Mouse (Mus musculus) left cerebral cortex, postnatal 14 days (tissue): ENCODE measurements at regions not wholly inside any gene's neighbourhood (a gene's known extent, or its start where the extent isn't known, plus 50 kb on each side); places are given as distances from the start of the nearest gene placed in this dataset.

Experiments used
- DNase-seq, 2 experiments: peaks; one replicate each; pipeline ENCODE4 v3.0.0; 2021 to 2022; ENCODE audit warnings: low spot score in 2 of 2, mixed read lengths in 1 of 2
- intact Hi-C: fragments of 180-260 bp; cut with DNase I; formaldehyde crosslinking; loops from one replicate; pipeline ENCODE4 v1.15.1; 2025

DNA sequence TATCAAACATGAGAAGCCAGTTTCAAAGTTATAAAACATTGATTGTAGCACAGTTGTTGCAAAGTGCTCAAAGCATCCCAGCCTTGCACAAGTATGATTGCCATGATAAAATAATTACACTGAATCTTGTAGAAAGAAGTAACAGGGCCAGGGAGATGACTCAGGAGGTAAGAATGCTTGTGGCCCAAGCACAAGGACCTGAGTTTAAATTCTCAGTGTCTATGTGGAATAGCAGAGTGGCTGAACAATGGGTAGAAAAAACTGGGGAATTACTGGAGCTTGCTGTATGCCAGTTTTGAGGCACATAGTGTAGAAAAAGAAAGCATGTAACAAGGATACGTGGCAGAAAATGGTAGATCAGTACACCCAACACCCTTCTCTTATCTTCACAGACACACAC, 332.7 kb downstream of the Kcnj2 start:
- intact Hi-C loops: no loop called here
- DNase-seq: no peak

DNA sequence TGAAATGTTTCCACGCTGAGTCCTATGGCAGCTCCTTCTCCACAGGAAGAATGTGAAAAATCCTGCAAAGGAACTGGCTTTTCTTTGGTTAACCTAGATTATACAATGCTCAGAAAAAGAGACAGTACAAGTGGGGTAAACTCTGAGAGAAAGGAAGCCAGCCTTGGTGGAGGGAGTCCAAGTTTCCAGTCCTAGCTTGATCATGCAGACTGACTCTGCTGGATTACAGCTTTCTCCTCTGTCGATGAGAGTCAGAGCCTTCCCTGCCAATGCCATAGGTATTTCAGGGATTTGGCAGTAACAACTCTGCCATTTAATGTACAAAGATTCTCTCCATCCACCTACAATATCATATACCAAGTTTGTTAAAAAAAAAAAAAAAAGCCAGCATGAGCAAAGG, 343.3 kb downstream of the Kcnj2 start:
- intact Hi-C loops: no loop called here
- DNase-seq: peak in 1 of 2 experiments; percentile 8

DNA sequence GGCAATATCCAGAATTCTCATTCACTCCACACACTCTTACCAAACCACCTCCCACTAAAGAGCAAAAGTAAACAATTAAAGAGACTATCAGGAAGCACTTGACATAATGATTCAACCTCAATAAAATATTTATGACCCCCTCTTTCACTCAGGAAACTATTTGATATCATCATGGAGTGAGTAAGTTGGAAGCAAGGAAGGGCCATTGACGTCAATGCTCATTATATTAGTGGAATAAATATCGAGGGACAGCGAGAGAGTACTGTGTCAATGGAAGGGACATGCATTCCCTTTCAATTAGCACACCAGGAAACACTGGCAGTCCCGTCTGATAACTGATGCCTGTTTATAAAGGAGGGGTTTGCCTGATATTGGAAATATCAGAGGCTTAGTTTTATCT, 358.9 kb downstream of the Kcnj2 start:
- DNase-seq: no peak
- intact Hi-C loops: no loop called here

DNA sequence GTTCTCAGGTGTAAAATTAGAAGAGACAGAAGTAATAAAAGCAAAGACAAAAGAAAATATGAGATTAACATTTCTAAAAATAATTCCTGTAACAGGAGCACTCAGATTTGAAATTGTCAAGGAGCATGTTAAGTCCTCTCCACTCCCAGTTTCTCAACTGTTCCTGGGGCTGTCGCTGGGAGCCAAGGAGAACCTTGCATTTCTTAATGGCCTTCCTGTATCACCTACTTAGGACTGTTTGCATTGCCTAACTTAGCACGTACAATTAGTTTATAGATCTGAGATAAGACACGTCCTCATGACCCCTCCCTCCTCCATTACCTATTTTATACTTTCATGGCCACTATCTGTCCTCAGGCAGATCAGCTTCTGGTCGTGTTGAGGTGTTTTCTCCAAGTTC, 360.8 kb downstream of the Kcnj2 start:
- intact Hi-C loops: no loop called here
- no peak for DNase-seq

DNA sequence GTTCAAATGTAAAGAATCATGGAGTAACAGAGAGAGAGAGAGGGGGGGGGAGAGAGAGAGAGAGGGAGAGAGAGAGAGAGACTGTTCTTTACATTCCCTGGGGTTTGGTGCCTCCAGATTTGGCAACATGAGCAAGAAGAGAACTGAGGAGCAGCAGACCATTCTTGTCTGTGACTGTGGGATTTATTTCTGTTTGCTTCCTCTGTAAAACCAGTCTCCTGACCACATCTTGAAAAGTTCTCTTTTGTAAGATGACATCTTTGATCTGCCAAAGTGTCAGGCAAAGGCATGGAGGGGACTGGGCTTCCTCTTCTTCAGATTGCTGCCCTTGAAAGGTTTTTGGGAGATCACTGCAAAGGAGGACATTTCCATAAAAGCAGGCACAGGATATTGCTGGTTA, 376.3 kb downstream of the Kcnj2 start:
- no peak for DNase-seq
- intact Hi-C loops: loop anchor here (10.0 kb wide), 2 partner anchors 377 to 877 kb away; partner anchors contain the start of gene Kcnj2

DNA sequence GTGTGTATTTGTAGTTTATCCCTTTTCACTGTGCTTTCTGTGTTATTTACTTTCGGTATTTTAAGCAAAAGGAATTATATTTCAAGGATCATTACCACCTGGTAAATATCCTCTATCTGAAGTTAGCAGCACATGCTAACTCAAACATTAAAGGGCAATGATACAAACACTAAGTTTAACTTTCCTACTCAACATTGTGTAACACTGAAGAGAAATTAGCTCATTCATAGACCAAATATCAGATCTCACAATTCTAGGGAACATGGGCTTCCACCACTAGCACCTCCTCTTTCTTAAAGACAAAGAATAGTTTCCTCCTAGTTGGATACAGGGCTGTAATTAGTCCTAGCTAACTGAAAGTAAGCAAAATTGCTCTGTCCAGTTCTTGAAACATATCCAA, 377.4 kb downstream of the Kcnj2 start:
- intact Hi-C loops: loop anchor here (10.0 kb wide), 2 partner anchors 379 to 879 kb away; partner anchors contain the start of gene Kcnj2
- no peak for DNase-seq

DNA sequence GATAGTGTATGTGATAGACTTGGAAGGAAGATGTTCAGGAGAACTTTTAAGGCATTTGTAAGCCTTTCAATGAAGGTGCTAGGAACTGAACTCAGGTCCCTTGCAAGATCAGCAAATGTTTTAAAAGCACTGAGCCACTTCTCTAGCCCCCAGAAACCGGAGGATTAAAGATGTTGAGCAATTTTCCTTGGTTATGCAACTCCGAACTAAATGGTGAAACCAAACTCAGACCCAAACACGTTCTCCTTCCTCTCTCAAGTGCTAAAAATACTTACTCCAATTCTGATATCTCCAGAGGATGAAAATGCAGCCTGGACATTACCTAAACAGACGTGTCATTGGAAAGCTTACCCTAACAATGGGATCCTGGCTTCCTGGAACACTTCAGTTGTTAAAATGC, 378.8 kb downstream of the Kcnj2 start:
- DNase-seq: no peak
- intact Hi-C loops: loop anchor here (10.0 kb wide), 2 partner anchors 380 to 880 kb away; partner anchors contain the start of gene Kcnj2

DNA sequence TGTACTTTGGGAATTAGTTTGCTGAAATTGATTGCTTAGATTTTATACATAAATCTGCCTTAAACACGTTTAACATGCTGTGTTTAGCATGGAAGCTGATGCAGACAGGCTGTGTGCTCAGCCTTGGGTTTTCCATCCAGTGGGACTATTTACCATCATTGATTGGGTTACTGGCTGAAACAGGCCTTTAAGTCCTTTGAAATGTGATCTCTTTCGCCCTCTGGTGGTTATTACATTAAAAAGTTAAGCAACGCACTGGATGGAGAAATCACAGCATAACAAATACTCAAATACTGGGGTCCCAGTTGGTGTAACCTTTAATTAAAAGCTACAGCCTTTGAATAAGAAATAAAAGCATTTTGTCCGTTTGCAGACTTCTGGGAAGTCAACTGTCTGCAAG, 379.8 kb downstream of the Kcnj2 start:
- intact Hi-C loops: loop anchor here (10.0 kb wide), 2 partner anchors 381 to 881 kb away; partner anchors contain the start of gene Kcnj2
- DNase-seq: peak; percentile 19 to 26

DNA sequence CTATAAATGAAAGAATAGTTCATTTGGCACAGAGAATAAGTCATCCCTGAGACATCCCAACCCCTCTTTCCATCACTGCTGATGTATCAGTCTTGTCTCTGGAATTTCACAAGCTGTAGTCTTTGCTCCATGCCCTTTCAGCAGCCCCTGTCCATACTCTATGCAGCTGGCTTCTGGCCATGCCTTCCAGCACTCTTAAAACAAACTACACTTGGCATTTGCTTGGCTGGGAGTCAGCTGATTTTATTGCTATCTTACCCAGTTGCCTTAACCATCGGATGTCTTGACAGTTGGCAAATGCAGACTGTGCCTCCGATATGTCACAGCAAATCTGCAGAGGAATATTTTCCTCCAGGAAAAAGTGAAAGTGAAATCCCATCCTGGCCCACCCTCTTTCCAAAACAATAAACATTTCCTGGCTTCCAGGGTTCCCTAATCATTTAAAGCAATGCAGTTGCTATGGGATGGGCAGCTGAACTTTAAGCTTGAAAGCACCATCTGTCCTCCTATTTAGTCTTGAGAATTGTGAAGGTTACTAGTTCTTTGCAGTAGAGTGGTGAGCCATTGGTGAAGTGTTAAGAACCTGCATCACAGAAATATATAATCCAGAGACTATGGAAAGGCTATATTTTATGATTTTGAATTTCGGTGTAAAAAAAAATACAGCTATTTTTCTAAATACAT, 385.0 kb downstream of the Kcnj2 start:
- intact Hi-C loops: no loop called here
- peak in 1 of 2 experiments; percentile 10 for DNase-seq

DNA sequence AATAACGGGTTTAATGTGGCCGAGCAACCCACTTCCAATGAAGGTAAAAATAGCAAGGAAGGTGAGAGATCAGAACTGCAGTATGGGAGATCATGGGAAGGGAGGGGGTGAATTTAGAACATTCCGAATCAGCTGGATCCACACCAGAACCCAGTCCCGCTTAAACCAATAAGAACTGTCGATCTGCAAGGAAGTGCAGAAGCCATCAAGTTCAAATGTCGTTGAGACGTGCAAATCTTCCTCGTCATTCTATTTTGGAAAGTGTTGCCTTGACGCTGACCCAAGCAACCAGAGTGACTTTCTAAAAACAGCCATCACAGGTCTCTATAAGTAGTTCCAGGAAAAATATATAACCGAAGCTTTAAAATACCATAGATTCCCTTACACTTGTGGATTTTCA, 394.1 kb downstream of the Kcnj2 start:
- intact Hi-C loops: no loop called here
- DNase-seq: no peak

DNA sequence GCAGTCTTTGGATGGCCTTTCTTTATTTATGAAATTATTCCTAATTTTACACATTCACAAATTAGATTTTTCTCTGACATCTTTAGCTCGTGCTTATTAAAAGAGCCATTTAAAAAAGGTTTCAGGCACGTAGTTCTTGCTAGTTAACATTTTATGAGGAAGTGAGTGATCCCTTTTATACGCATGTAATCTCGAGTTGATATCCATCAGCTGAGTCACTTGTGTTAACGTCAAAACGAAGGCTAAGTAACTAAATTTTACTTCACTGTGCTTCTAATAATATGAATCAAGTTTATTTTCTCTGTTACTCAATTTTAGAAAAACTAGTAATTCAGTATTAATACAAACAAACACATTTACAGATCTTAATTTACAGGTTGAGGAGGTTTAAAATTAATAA, 419.0 kb downstream of the Kcnj2 start:
- intact Hi-C loops: no loop called here
- no peak for DNase-seq

DNA sequence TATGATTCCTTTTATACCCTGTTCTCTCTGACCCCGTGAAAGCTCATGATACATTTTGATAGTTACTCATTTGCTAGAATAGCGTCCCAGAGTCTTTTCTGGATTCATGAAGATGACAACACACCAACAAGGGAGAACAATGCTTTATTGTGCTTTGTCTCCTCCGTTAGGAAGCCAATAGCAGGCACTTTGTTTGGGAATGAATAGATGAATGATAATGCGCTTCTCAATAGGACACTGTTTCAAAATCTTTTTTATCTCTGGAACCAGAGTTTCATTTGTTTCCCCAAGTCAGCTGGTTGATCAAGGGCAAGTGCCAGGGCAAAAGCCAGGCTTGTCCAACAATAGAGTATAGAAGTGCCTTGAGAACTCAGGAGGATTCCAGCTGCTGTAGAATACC, 446.5 kb downstream of the Kcnj2 start:
- DNase-seq: no peak
- intact Hi-C loops: no loop called here

DNA sequence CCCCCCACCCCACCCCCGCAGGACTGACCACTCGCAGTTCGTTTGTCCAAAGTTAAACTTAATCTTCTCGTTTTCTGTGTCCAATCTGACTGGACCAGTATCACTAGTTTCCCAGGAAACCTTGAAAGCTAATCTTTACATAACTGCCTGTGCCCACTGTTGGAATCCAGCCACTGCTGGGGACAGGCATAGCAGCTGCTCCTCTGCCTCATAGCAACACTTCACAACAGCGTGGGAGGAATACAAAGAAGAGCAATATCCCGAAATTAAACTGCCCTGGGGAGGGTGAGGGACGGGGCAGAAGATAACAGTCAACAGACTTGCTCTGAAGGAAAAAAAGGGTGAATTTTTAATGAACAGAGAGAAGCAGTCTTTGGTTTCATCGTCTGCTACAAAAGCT, 456.8 kb downstream of the Kcnj2 start:
- peak; percentile 81 to 88 for DNase-seq
- intact Hi-C loops: loop anchor here (5.0 kb wide), 3 partner anchors 455 to 1025 kb away; partner anchors contain the start of gene Kcnj2

DNA sequence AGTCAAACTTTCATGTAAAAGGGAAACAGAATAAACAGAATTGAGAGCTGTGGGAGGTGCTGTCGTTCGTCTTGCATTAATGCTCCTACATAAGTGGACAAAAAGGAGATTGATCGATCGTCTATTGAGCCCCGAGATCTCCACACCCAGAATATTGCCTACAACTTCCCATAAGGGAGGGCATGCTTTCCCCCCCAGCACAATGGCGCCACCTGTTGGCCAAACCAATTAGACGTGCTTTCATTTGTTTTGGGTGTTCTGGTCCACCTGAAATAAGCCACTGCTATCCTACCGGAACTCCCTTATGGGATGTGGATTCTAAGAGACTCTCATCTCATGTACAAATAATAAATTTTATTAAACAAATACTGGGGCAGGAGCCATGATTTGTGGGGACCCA, 457.5 kb downstream of the Kcnj2 start:
- DNase-seq: peak; percentile 44 to 75
- intact Hi-C loops: loop anchor here (5.0 kb wide), 3 partner anchors 456 to 1026 kb away; partner anchors contain the start of gene Kcnj2

DNA sequence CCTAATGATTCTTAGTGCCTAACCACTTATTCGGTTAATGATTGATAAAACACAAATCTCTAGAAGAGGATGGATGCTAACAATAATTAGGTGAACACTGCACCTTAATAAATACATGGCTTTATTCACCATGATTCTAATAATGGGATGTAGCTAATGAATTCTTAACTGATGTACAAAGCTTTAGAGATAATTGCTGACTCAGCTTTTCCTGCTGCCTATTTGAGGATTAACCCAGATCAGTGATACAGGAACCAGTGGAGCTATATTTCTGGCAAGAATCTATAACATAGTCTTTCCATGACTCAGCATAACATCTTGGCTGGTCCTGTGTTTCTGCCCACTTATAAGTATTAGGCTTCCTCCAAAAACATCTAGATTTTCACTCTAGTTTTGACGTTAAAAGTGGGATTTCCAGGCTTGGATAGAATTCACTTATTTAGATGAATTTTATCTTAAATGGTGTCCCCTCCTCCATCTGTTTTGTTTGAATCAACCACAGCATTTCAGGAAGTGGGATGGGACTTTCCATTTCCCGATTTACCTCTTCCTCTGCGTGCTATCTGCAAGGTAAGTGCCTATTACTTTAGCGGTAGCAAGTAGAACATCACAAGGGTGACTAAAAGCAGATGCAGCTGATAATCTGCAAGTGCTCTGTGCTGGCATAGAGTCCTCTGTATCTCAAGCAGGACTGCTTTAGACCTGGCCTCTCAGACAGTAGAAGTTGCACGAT, 460.2 kb downstream of the Kcnj2 start:
- intact Hi-C loops: no loop called here
- DNase-seq: no peak

DNA sequence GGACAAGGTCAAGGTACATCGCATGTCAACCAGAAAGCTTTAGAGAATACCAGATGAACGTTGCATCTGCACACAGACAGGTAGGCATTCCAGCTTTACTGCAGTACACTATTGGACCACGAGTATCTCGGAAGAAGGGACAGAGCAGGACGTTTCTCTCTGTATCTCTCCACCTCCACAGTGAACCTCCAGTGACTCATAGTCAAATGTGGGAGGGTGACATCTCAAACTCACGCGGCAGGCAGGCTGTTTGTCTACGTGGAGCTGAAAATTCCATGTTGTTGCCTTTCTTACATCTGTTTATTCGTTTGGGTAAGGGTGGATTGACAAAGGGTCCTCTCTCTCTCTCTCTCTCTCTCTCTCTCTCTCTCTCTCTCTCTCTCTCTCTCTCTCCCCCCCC, 463.6 kb downstream of the Kcnj2 start:
- intact Hi-C loops: no loop called here
- DNase-seq: peak in 1 of 2 experiments; percentile 28

DNA sequence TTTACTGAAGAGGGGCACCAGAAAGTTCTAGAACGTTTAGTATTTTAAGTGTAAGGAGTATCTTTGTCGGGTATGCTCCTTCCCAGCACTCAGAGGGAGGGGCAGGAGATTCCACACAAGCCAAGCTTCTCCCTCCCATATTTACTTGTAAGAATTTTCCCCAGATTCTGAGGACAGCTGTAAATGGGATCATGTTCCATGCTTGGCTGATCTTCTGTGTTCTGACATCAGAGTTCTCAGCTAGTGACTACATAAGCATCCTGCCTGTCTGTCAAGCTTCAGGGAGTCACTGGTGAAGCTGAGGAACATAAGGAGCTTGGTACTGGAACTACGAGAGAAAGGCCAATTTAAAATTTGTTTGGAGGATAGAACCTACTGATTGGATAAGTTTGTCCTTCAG, 464.9 kb downstream of the Kcnj2 start:
- DNase-seq: no peak
- intact Hi-C loops: no loop called here

DNA sequence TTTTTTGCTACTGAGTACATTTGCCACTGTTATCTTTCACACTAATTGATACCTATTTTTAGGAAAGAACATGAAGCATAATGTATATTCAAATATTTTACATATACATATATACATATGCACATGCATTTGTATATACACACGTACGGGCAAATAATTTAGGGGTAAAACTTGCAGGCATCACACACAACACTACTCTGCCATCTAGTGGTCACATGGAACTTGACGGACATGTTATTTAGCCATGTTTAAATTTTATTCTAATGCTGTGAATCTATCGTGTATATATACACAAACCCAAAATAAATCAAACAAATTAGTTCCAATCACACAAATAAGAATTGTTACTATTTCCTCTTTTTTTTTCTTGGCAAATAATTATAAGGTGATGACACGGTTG, 466.5 kb downstream of the Kcnj2 start:
- intact Hi-C loops: no loop called here
- peak; percentile 51 to 66 for DNase-seq

DNA sequence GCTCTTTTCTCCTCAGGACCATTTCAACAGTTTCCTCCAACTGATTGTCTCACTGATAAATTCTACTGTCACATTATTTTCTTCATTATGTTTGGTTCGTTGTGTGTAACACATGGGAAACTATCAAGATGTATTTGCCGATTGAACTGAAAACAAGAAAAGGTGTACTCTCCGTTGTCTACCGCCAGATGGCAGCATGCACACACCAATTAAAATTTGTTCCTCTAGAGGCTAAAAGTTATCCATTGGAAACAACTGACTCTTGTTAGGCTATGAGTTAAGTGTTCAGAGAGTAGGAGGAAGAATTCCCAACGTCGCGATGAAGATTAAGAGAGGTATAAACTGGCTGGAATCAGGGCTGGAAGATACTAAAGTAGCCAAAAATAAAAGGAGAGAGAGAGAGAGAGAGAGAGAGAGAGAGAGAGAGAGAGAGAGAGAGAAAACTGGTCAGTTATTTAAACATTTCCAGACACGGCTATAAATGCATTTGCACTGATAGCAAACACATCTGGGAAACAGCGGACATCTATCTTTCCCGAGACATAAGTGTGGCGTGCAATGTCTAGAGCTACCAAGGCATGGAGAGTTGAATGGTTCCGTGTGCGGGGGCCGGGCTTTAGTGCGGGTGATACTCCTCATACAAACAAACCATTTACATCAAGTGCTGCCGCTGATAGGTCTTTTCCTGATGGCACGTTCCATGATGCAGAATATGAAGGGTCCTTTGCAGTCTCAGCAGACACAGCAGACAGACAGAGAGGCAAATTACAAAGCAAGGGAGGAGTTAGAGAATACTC, 470.3 kb downstream of the Kcnj2 start:
- intact Hi-C loops: loop anchor here (2.0 to 5.0 kb wide), 3 partner anchors 116 to 1629 kb away; no protein-coding TSS in a partner anchor
- DNase-seq: peak in 1 of 2 experiments; percentile 75

DNA sequence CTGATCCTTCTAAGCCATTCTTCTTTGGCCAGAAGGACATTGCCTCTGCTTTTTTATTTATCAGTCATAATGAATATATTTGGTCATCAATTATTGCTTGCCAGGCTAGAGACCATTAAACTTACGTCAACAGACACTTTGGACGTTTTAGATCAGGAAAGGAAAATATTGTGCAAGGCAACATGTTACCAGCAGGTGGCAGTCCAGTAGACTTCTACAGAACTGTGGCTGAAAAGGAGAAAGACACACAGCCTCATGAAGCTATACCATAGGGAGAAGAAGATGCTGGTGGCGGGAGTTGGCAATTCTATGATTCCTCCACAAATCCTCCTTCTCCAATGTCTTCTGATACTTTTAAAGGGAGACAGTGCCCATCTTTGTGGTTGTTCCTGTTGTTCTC, 471.7 kb downstream of the Kcnj2 start:
- peak; percentile 57 to 83 for DNase-seq
- intact Hi-C loops: loop anchor here (2.0 to 5.0 kb wide), 3 partner anchors 115 to 1627 kb away; no protein-coding TSS in a partner anchor
